Mouse (Mus musculus): ENCODE results near the gene Cps1.

The Cps1 gene

DNA sequence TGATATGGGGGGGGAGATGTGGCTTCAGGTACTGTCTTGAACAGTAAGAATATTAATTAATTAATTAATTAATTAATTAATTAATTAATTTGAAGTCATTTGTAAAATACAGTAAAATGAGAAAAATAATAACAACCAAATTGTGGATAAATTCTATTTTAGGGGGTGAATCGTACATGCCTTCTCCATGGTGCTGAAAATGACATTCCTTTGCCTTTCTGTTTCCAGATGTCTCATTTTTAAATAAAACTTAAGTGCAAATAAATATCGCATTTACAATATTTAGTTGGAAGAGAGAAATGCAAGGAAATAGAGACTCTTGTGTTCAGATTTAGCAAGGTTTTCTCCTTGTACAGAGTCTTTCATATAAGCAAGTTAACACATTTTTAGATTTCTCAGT, 112.0 kb downstream of the Cps1 start:
- DNase-seq (ENCODE audit: low spot score in 2 of 2), result no peak

- DNase-seq (ENCODE audit: low spot score in 2 of 2), result no peak
Measured at GRCm38 (mm10) chr1:67235468-67236217, 112.8 kb downstream of the Cps1 start.

- no peak for DNase-seq (ENCODE audit: low spot score in 2 of 2)
Measured at GRCm38 (mm10) chr1:67238446-67238845, 115.6 kb downstream of the Cps1 start.

DNA sequence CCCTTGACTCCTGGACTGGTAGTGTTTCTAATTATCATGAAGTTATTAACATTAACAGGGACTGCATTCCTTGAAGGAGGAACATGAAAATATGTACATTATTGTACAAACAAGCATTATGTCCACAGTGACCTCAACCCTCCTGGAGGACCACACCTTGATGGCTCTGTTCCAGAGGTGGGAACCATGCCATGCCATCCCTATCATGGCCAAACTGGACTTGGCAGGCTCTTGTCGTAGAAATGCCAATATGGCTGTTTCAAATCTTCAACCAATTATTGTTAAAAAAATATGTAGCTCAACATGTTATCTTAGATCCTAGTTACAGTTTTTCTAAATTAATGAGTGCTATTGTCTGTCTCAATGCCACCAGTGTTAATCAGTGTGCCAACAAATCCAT, 116.1 kb downstream of the Cps1 start:
- no peak for DNase-seq (ENCODE audit: low spot score in 2 of 2)

DNA sequence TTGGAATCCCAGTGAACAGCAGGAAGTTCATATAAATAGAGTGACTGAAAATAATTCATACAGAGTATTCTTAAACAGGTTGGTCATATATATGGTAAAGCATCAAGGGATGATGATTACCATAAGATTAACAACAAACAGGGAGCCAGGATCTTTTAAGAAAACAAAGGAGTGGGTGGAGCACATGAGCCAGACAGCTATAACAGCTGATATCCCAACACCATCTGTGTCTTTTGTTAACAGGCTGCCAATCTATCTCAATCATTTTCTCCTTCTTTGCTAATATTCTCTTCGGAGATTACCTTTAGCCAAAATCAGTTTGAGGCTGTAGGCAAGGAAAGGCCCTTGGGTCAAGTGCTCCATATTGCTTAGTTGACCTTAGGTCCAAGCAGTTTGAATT, 142.4 kb downstream of the Cps1 start:
- DNase-seq (ENCODE audit: low spot score in 2 of 2), result no peak

DNA sequence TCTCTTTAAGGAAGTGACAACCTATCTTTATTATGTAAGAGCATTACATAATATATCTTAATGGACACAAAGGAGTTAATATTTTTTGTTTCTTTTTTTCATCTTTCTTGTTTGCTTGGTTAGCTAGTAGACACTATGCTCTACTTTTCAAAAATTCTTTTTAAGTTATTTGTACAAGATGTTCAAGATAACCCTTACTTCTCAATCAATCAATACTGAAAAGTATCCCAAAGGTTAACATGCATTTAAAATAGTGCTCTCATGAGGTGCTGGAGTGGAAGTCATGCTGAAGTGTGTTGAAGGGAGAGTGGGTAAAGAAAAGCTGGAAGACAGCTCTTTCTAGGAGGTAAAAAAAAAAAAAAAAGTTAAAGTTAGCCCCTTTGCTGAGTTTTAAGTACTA, 145.1 kb downstream of the Cps1 start:
- no peak for DNase-seq (ENCODE audit: low spot score in 2 of 2)

- DNase-seq (ENCODE audit: low spot score in 2 of 2), result no peak
Measured at GRCm38 (mm10) chr1:67268450-67268849, 145.6 kb downstream of the Cps1 start.

DNA sequence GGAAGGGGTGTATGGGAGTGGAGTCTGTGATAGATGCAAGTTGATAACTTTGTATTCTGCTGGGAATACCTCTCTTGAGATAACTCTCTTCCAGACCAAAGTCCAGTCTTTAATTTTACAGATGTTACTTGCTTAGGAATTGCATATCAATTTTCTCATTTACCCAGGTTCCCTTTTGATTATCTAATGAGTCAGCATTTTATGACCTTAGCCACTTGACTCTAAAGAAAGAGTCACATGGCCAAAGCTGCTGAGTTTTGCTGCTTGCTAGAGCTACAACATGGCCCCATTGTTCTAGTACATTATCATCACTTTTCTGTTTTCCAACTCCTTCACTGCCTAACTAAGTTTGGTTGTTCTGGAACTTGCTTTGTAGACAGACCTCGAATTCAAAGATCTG, 153.4 kb downstream of the Cps1 start:
- DNase-seq (ENCODE audit: low spot score in 2 of 2), result no peak

All from urinary bladder, postnatal 36 days (tissue).